Mouse (Mus musculus) T-helper 17 cell (primary cell): ENCODE data around the gene Gm4559.
"Not testable (repeated sequence)": the region's sequence is repeated elsewhere in the genome, so short reads cannot be mapped to it uniquely, and the experiment has no call there.

Experiments used
- in situ Hi-C, 2 experiments: fragments of 300-600 bp; cut with MboI, MseI; formaldehyde crosslinking; loops; 1 replicate in 1 of 2; 2 replicates in 1 of 2; pipeline ENCODE4 v1.15.1; 2025; ENCODE audit warnings: high pct_unique_total_duplicates in 2 of 2

The Gm4559 gene

GRCm38 (mm10) chr7:142279291-142279690 lies 5.1 kb upstream of the Gm4559 start:
- in situ Hi-C loops = not testable (repeated sequence)

- in situ Hi-C loops = not testable (repeated sequence)
These were observed 4.0 kb upstream of the Gm4559 start for GRCm38 (mm10) chr7:142278183-142278582.

- in situ Hi-C loops = not testable (repeated sequence)
These were observed 15.9 kb downstream of the Gm4559 start, which contains the start of gene Gm2431 for GRCm38 (mm10) chr7:142258254-142258653. Gene Gm2431, minus strand, starts transcription at chr7:142258354.

GRCm38 (mm10) chr7:142255517-142255916 lies 18.6 kb downstream of the Gm4559 start:
- in situ Hi-C loops = no loop called here

- in situ Hi-C loops = no loop called here
These were observed 24.3 kb downstream of the Gm4559 start for GRCm38 (mm10) chr7:142249824-142250223.

GRCm38 (mm10) chr7:142240978-142241377 lies 33.2 kb downstream of the Gm4559 start, which contains the start of gene Gm40460:
Gene Gm40460, minus strand, starts transcription at chr7:142241078.
- in situ Hi-C loops = loop anchor here in 1 of 2 experiments (5.0 kb wide), 1 partner anchor 49 kb away; the partner anchor contains the start of gene Gm10153

- in situ Hi-C loops = no loop called here
These were observed 42.6 kb downstream of the Gm4559 start for GRCm38 (mm10) chr7:142231540-142231939.

GRCm38 (mm10) chr7:142229871-142230270 lies 44.3 kb downstream of the Gm4559 start, which contains the start of gene Krtap5-5:
Gene Krtap5-5, minus strand, starts transcription at chr7:142229971.
- in situ Hi-C loops = not testable (repeated sequence)

- in situ Hi-C loops = no loop called here
These were observed 49.6 kb downstream of the Gm4559 start for GRCm38 (mm10) chr7:142224518-142224917.
